7 mouse cellular contexts compared by ENCODE assay signal in genomic region chr5:58174335-58174734, GRCm38 (mm10).
A peak's percentile ranks its signal among the peaks of the same experiment; 100 is the strongest.
DNase-seq lines count a peak whose midpoint lies in the region; ATAC-seq and TF ChIP-seq lines count a peak whose summit lies in the region.
"Not testable (repeated sequence)": the region's sequence is repeated elsewhere in the genome, so short reads cannot be mapped to it uniquely, and the experiment has no call there.

No protein-coding gene starts in this region.

- peak; percentile 53 for ATAC-seq in embryonic facial prominence, embryonic 14.5 days (ENCODE audit: low read depth)
- ATAC-seq in hindbrain, embryonic 16.5 days: peak; percentile 54; the same call in 1 of the 2 replicates
- peak; percentile 56; the same call in 1 of the 2 replicates for ATAC-seq in midbrain, embryonic 13.5 days

- H3K9ac ChIP-seq in embryonic facial prominence, embryonic 14.5 days (ENCODE audit: low read depth, low read length); hindbrain, embryonic 16.5 days (ENCODE audit: low read depth, low read length); midbrain, embryonic 13.5 days (replicated peaks): not testable (repeated sequence)

- intact Hi-C loops in gastrocnemius, postnatal 14 days (cut with DNase I; ENCODE audit: low total_unique reads); left cerebral cortex, postnatal 4 days (cut with DNase I): not testable (repeated sequence)

- peak; percentile 72 for DNase-seq in brain, embryonic 14.5 days (ENCODE audit: low read depth)
- peak; percentile 90 for DNase-seq in embryonic facial prominence, embryonic 14.5 days (ENCODE audit: low spot score)
- DNase-seq in gastrocnemius, postnatal 14 days: peak; percentile 17
- peak; percentile 4 for DNase-seq in left cerebral cortex, postnatal 4 days
- DNase-seq in right cerebral cortex, postnatal 4 days: peak; percentile 6

- TF ChIP-seq POLR2A in brain, embryonic 14.5 days (IDR thresholded peaks at IDR 0.05; ENCODE audit: borderline replicate concordance, extremely low read depth, insufficient read depth, insufficient read length, poor library complexity, severe bottlenecking): not testable (repeated sequence)

- TF ChIP-seq CTCF in brain, embryonic 14.5 days (IDR thresholded peaks at IDR 0.05; ENCODE audit: borderline replicate concordance, extremely low read depth, insufficient read depth, insufficient read length): not testable (repeated sequence)

- not testable (repeated sequence) for H3K9me3 ChIP-seq in embryonic facial prominence, embryonic 14.5 days (ENCODE audit: control insufficient read depth, low read length); hindbrain, embryonic 16.5 days (ENCODE audit: control insufficient read depth, low read length); midbrain, embryonic 13.5 days

- not testable (repeated sequence) for H3K27ac ChIP-seq in embryonic facial prominence, embryonic 14.5 days (replicated peaks; ENCODE audit: low read depth, low read length); hindbrain, embryonic 16.5 days (ENCODE audit: low read depth, low read length); midbrain, embryonic 13.5 days

- H3K36me3 ChIP-seq in embryonic facial prominence, embryonic 14.5 days (ENCODE audit: control insufficient read depth, insufficient read depth, low read length); hindbrain, embryonic 16.5 days (ENCODE audit: control insufficient read depth, insufficient read depth, low read length); midbrain, embryonic 13.5 days: not testable (repeated sequence)

- not testable (repeated sequence) for H3K4me1 ChIP-seq in embryonic facial prominence, embryonic 14.5 days (ENCODE audit: control insufficient read depth, insufficient read depth, low read length); hindbrain, embryonic 16.5 days (ENCODE audit: control insufficient read depth, insufficient read depth, low read depth, low read length); midbrain, embryonic 13.5 days (replicated peaks)

- not testable (repeated sequence) for H3K4me3 ChIP-seq in embryonic facial prominence, embryonic 14.5 days (ENCODE audit: low read depth, low read length); hindbrain, embryonic 16.5 days (ENCODE audit: low read length); midbrain, embryonic 13.5 days (replicated peaks)

- not testable (repeated sequence) for H3K27me3 ChIP-seq in embryonic facial prominence, embryonic 14.5 days (replicated peaks; ENCODE audit: control insufficient read depth, insufficient read depth, low read length); hindbrain, embryonic 16.5 days (replicated peaks; ENCODE audit: control insufficient read depth, insufficient read depth, low read length); midbrain, embryonic 13.5 days

- H3K4me2 ChIP-seq in embryonic facial prominence, embryonic 14.5 days (ENCODE audit: low read depth, low read length); hindbrain, embryonic 16.5 days (ENCODE audit: low read length); midbrain, embryonic 13.5 days (replicated peaks): not testable (repeated sequence)

Comparison
In these comparisons a context has a peak if more than half of its experiments do, and no peak if none do; other contexts are left out.
1. DNase-seq: peak in every context shown above with its lines; median percentile 90 in embryonic facial prominence, embryonic 14.5 days; 72 in brain, embryonic 14.5 days; 17 in gastrocnemius, postnatal 14 days; 6 in right cerebral cortex, postnatal 4 days; 4 in left cerebral cortex, postnatal 4 days.